In the genomic region with DNA sequence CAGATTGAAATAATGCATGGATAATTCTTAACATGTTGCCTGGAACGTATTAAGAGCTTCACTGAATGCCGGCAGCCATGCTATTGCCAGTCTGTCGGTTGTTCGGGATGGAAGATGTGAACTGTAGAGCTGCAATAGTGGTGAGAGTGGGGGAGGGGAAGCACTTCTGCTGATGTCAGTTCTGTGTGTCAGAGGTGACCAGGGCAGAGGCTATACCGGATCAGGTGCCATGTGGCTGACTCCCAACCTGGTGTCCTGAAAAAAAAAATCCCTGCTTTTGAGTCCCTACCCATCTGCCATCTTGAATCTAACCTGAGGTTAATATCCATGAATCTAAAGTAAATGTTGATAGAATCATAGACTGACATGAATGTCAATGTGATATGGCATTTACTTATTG, we compare ENCODE assay signal across 23 mouse cellular contexts. TPM values are rescaled to one million over a fixed set of nuclear protein-coding genes. Genes with fewer than 3 reads are reported as not detected.
A peak's percentile ranks its signal among the peaks of the same experiment; 100 is the strongest.
DNase-seq lines count a peak whose midpoint lies in the region; ATAC-seq and TF ChIP-seq lines count a peak whose summit lies in the region.
"Had no signal": no experiment of that assay in that cellular context is flagged by ENCODE, and none has a peak within 500 bp of the region (broad histone marks: within the 10 kb centered on the region; RNA-seq: fewer than 3 reads in every experiment).

No protein-coding gene starts in this region.

- no peak overlapping the region for H3K9ac ChIP-seq in liver, adult 2 months (ENCODE audit: low read depth, low read length)
- H3K9ac ChIP-seq in liver, embryonic 12.5 days, result no peak overlapping the region
- H3K9ac ChIP-seq: embryonic facial prominence, embryonic 12.5 days; forebrain, embryonic 13.5 days; forebrain, embryonic 15.5 days; forebrain, postnatal 0 days had no signal

- no peak overlapping the region for H3K4me3 ChIP-seq in liver, adult 2 months (ENCODE audit: insufficient read depth, low read depth, low read length)
- H3K4me3 ChIP-seq in liver, embryonic 12.5 days, result no peak overlapping the region
- no peak overlapping the region for H3K4me3 ChIP-seq in brown adipose tissue, adult 24 weeks (ENCODE audit: insufficient read depth, low read depth, low read length)
- H3K4me3 ChIP-seq: embryonic facial prominence, embryonic 10.5 days; embryonic facial prominence, embryonic 12.5 days; forebrain, embryonic 13.5 days; forebrain, embryonic 15.5 days had no signal

- H3K4me2 ChIP-seq in liver, embryonic 12.5 days, result no peak overlapping the region
- H3K4me2 ChIP-seq: embryonic facial prominence, embryonic 12.5 days; forebrain, embryonic 13.5 days; forebrain, embryonic 15.5 days had no signal

- H3K36me3 ChIP-seq in liver, adult 2 months (ENCODE audit: control insufficient read depth, insufficient read depth, low read length), result no peaks in the 10 kb centered on the region
- no peaks in the 10 kb centered on the region for H3K36me3 ChIP-seq in liver, embryonic 12.5 days
- H3K36me3 ChIP-seq: embryonic facial prominence, embryonic 10.5 days; embryonic facial prominence, embryonic 12.5 days; forebrain, embryonic 15.5 days; G1E had no signal

- no peaks in the 10 kb centered on the region for H3K9me3 ChIP-seq in liver, embryonic 12.5 days (replicated peaks)
- H3K9me3 ChIP-seq: embryonic facial prominence, embryonic 10.5 days; embryonic facial prominence, embryonic 12.5 days; forebrain, embryonic 13.5 days; forebrain, embryonic 15.5 days had no signal

- no peak for ATAC-seq in liver, embryonic 12.5 days
- ATAC-seq: activated CD4-positive, CD25-positive, alpha-beta regulatory T cell, adult 4 months; CD4-positive, CD25-positive, alpha-beta regulatory T cell, adult 4 months; forebrain, embryonic 13.5 days; forebrain, embryonic 15.5 days; forebrain, postnatal 0 days; Patski had no signal

- TF ChIP-seq POLR2A in liver, adult 2 months (IDR thresholded peaks at IDR 0.05; ENCODE audit: extremely low read depth, insufficient read depth, low read length), result no peak

- 31% methylated on average over 5 of the region's 5 CpGs for WGBS in liver, adult 2 months
- WGBS in liver, embryonic 12.5 days (ENCODE audit: insufficient replicate concordance), result 75% methylated on average over 5 of the region's 5 CpGs

- peaks cover 4% of the 10 kb centered on the region; the same call in 1 of the 2 replicates for H3K79me2 ChIP-seq in liver, adult 2 months (ENCODE audit: control insufficient read depth, insufficient read depth, low read length)

- TF ChIP-seq CTCF in liver, adult 2 months (IDR thresholded peaks at IDR 0.05; ENCODE audit: low read depth, low read length), result no peak

- H3K27ac ChIP-seq in liver, adult 2 months (replicated peaks; ENCODE audit: insufficient read depth, low read depth, low read length), result no peak overlapping the region; the same call in 1 of the 2 replicates
- H3K27ac ChIP-seq in liver, embryonic 12.5 days, result no peak overlapping the region
- H3K27ac ChIP-seq in brown adipose tissue, adult 24 weeks (replicated peaks; ENCODE audit: low read depth, low read length), result peak overlapping the region; percentile 86
- H3K27ac ChIP-seq: embryonic facial prominence, embryonic 10.5 days; embryonic facial prominence, embryonic 12.5 days; forebrain, embryonic 13.5 days; forebrain, embryonic 15.5 days had no signal

- peak; percentile 55 for DNase-seq in adrenal gland, postnatal 10 days
- no peak for DNase-seq in adrenal gland, adult 2 months
- peak; percentile 92 for DNase-seq in liver, adult 2 months (ENCODE audit: extremely low read depth, low read depth, low spot score)
- no peak for DNase-seq in layer of hippocampus, postnatal 10 days (ENCODE audit: low spot score in 2 of 2)
- DNase-seq: adrenal gland, postnatal 25 days; B cell, adult 2 months; cerebellum, adult 11-12 months; cerebellum, adult 2 months; cerebellum, adult 9-10 months; cerebellum, postnatal 10 days; cerebellum, postnatal 25 days; forebrain, postnatal 0 days had no signal

- H3K27me3 ChIP-seq in liver, adult 2 months (ENCODE audit: control insufficient read depth, insufficient read depth, low read length), result no peaks in the 10 kb centered on the region
- H3K27me3 ChIP-seq in liver, embryonic 12.5 days (replicated peaks), result no peaks in the 10 kb centered on the region
- H3K27me3 ChIP-seq: CH12.LX; embryonic facial prominence, embryonic 12.5 days; forebrain, embryonic 13.5 days; forebrain, embryonic 15.5 days; Patski had no signal

- peaks cover 39% of the 10 kb centered on the region for H3K4me1 ChIP-seq in liver, adult 2 months (ENCODE audit: control insufficient read depth, insufficient read depth, low read length)
- H3K4me1 ChIP-seq in liver, embryonic 12.5 days, result no peaks in the 10 kb centered on the region
- H3K4me1 ChIP-seq in brown adipose tissue, adult 24 weeks (ENCODE audit: control insufficient read depth, insufficient read depth, insufficient read length, low read length), result peaks cover 5% of the 10 kb centered on the region

RNA-seq across cellular contexts. Expression of gene Slc4a4, which starts 39.0 kb away (rescaled TPM):
- total RNA-seq in adrenal gland, postnatal 10 days (2021), result 100 to 1,000 TPM in 1 of 2 experiments, 10 to 100 TPM in 1; 99.5 to 108 TPM
- total RNA-seq in adrenal gland, adult 2 months (2021), result 10 to 100 TPM; 42.7 to 65.1 TPM
- 3.3 and 3.9 TPM in 2 replicates for polyA plus RNA-seq in adrenal gland, adult 2 months (2012; rRNA removed)
- 30.2 and 33.4 TPM in 2 replicates for total RNA-seq in liver, adult 2 months (2014; rRNA removed)
- polyA plus RNA-seq in liver, adult 2 months (2012; rRNA removed), result 12.0 and 15.9 TPM in 2 replicates
- 1.4 and 1.6 TPM in 2 replicates for polyA plus RNA-seq in liver, embryonic 12.5 days (2016; fragmentation: Nextera tagmentation; extraction: Ambion mirVana)
- polyA plus RNA-seq in brown adipose tissue, adult 24 weeks (2012; ENCODE audit: insufficient read depth, insufficient read length, missing spikeins), result 24.9 and 49.3 TPM in 2 replicates
- 100 to 1,000 TPM; 123 to 128 TPM for total RNA-seq in layer of hippocampus, postnatal 10 days (2021)
- total RNA-seq: CH12.LX had no signal
- polyA plus RNA-seq: CD4-positive, CD25-positive, alpha-beta regulatory T cell, adult 4 months; G1E had no signal

Comparison
In these comparisons a context has a peak if more than half of its experiments do, and no peak if none do; other contexts are left out.
1. DNase-seq: peak in adrenal gland, postnatal 10 days (single experiment) and liver, adult 2 months (single experiment); none in adrenal gland, adult 2 months (single experiment) and layer of hippocampus, postnatal 10 days (0 of 2).